Mouse (Mus musculus) layer of hippocampus, adult 9-11 months (tissue): ENCODE measurements around the gene Myzap.
"Not testable (repeated sequence)": the region's sequence is repeated elsewhere in the genome, so short reads cannot be mapped to it uniquely, and the experiment has no call there.

Experiments used
- DNase-seq: peaks from one replicate; pipeline ENCODE4 v3.0.0; 2022

Gene Myzap

GRCm38 (mm10) chr9:71542292-71542691 is 49.9 kb downstream of the Myzap start:
- no peak for DNase-seq

- DNase-seq: no peak
Measured at GRCm38 (mm10) chr9:71540739-71541138, 51.4 kb downstream of the Myzap start.

GRCm38 (mm10) chr9:71535730-71536129 is 56.4 kb downstream of the Myzap start:
- no peak for DNase-seq

- DNase-seq: peak; percentile 49
Measured at GRCm38 (mm10) chr9:71535036-71535435, 57.1 kb downstream of the Myzap start.

GRCm38 (mm10) chr9:71529960-71530359 is 62.2 kb downstream of the Myzap start:
- no peak for DNase-seq

- DNase-seq: no peak
Measured at GRCm38 (mm10) chr9:71527438-71527837, 64.7 kb downstream of the Myzap start.

GRCm38 (mm10) chr9:71523901-71524300 is 68.3 kb downstream of the Myzap start:
- no peak for DNase-seq

- DNase-seq: no peak
Measured at GRCm38 (mm10) chr9:71519836-71520235, 72.3 kb downstream of the Myzap start.

GRCm38 (mm10) chr9:71517487-71517886 is 74.7 kb downstream of the Myzap start:
- DNase-seq: no peak

- no peak for DNase-seq
Measured at GRCm38 (mm10) chr9:71515862-71516261, 76.3 kb downstream of the Myzap start.

GRCm38 (mm10) chr9:71513566-71513965 is 78.6 kb downstream of the Myzap start:
- DNase-seq: no peak

GRCm38 (mm10) chr9:71512899-71513298 is 79.3 kb downstream of the Myzap start:
- no peak for DNase-seq

GRCm38 (mm10) chr9:71498391-71499182 is 93.6 kb downstream of the Myzap start:
- no peak for DNase-seq

GRCm38 (mm10) chr9:71496637-71497036 is 95.5 kb downstream of the Myzap start:
- DNase-seq: no peak

- DNase-seq: no peak
Measured at GRCm38 (mm10) chr9:71493771-71494170, 98.4 kb downstream of the Myzap start.

- DNase-seq: no peak
Measured at GRCm38 (mm10) chr9:71492296-71493025, 99.7 kb downstream of the Myzap start.

- no peak for DNase-seq
Measured at GRCm38 (mm10) chr9:71490076-71490475, 102.1 kb downstream of the Myzap start.

GRCm38 (mm10) chr9:71486127-71486526 is 106.0 kb downstream of the Myzap start:
- no peak for DNase-seq

- DNase-seq: peak; percentile 91
Measured at GRCm38 (mm10) chr9:71485475-71486094, 106.6 kb downstream of the Myzap start, which contains the start of gene Polr2m. Polr2m (minus strand) TSS chr9:71485935.

GRCm38 (mm10) chr9:71484871-71485474 is 107.2 kb downstream of the Myzap start:
- DNase-seq: no peak

- DNase-seq: not testable (repeated sequence)
Measured at GRCm38 (mm10) chr9:71483872-71484271, 108.3 kb downstream of the Myzap start.

GRCm38 (mm10) chr9:71480305-71480704 is 111.9 kb downstream of the Myzap start:
- DNase-seq: no peak

- DNase-seq: no peak
Measured at GRCm38 (mm10) chr9:71479413-71479812, 112.7 kb downstream of the Myzap start.
